Mouse (Mus musculus) neural tube, embryonic 14.5 days (tissue): ENCODE results near the gene Gm10638. TPM values are rescaled to one million over a fixed set of nuclear protein-coding genes. Genes with fewer than 3 reads are reported as not detected.

Experiments used
- ATAC-seq: fragments of 200-750 bp; cut with Nextera tagmentation; 2 replicates; pipeline ENCODE4 v1.8.0; 2017; ENCODE audit warnings: low read depth, mild to moderate bottlenecking, moderate TSS enrichment, moderate library complexity
- H3K27ac ChIP-seq: fragments of 300-500 bp; sonication (generic); 2 replicates; pipeline ENCODE4 v1.5.1; 2014; ENCODE audit warnings: low read depth, mild to moderate bottlenecking, control low read depth, low read length, moderate library complexity, mixed read lengths
- H3K27me3 ChIP-seq: fragments of 300-500 bp; sonication (generic); 2 replicates; pipeline ENCODE4 v1.6.1; 2014; ENCODE audit warnings: low read length; ENCODE audit not compliant: control insufficient read depth, insufficient read depth
- H3K36me3 ChIP-seq: fragments of 300-500 bp; sonication (generic); 2 replicates; pipeline ENCODE4 v1.6.1; 2014; ENCODE audit warnings: low read length, mixed read lengths; ENCODE audit not compliant: control insufficient read depth, insufficient read depth
- H3K4me1 ChIP-seq: fragments of 300-500 bp; sonication (generic); 2 replicates; pipeline ENCODE4 v1.6.1; 2014; ENCODE audit warnings: low read length; ENCODE audit not compliant: control insufficient read depth, insufficient read depth
- H3K4me2 ChIP-seq: fragments of 300-500 bp; sonication (generic); 2 replicates; pipeline ENCODE4 v1.6.1; 2014; ENCODE audit warnings: mild to moderate bottlenecking, low read depth, low read length, control low read depth
- H3K4me3 ChIP-seq: fragments of 300-500 bp; sonication (generic); 2 replicates; pipeline ENCODE4 v1.5.1; 2014; ENCODE audit warnings: low read depth, low read length, control low read depth, mixed read lengths
- H3K9ac ChIP-seq: fragments of 300-500 bp; sonication (generic); replicated peaks from 2 replicates; pipeline ENCODE4 v1.6.1; 2014; ENCODE audit warnings: low read depth, mild to moderate bottlenecking, control low read depth, low read length, mixed read lengths
- H3K9me3 ChIP-seq: fragments of 300-500 bp; sonication (generic); 2 replicates; pipeline ENCODE4 v1.6.1; 2016; ENCODE audit warnings: low read length; ENCODE audit not compliant: control insufficient read depth
- WGBS: fragments of 180-500 bp; shearing (Covaris S2); extraction: QIAGEN DNeasy Blood & Tissue Kit; methylation state at CpG from one replicate; pipeline ENCODE4 v1.1.7; 2014; 5-methylcytosine and 5-hydroxymethylcytosine counted together
- polyA plus RNA-seq: library from polyadenylated mRNA; unstranded; fragments of >200 nt; fragmentation: Nextera tagmentation; extraction: Ambion mirVana; gene quantifications from 2 replicates; pipeline ENCODE4 v1.2.1, GENCODE M21; 2014

Gene Gm10638
- polyA plus RNA-seq, 1 experiment from 2014 or later = 6.3 TPM

- Histone ChIP-seq H3K27me3 (no peaks in the 10 kb centered on the region), H3K9ac (no peak overlapping the region), H3K27ac (no peak overlapping the region; the same call in 1 of the 2 replicates), H3K36me3 (no peaks in the 10 kb centered on the region), H3K4me3 (no peak overlapping the region), H3K4me2 (no peak overlapping the region), H3K9me3 (no peaks in the 10 kb centered on the region), H3K4me1 (0 out of 2 replicates have a peak, but pooled peaks cover 9% of the 10 kb centered on the region)
- 88% methylated on average over 1 of the region's 1 CpGs for WGBS
- ATAC-seq = no peak
These were observed 14.6 kb upstream of the Gm10638 start for GRCm38 (mm10) chr8:86730860-86731259.

GRCm38 (mm10) chr8:86734171-86734570 lies 11.3 kb upstream of the Gm10638 start:
- Histone ChIP-seq H3K9ac (no peak overlapping the region), H3K27ac (no peak overlapping the region), H3K4me1 (peaks cover 9% of the 10 kb centered on the region; the same call in 1 of the 2 replicates), H3K4me2 (no peak overlapping the region), H3K36me3 (no peaks in the 10 kb centered on the region), H3K9me3 (no peaks in the 10 kb centered on the region), H3K4me3 (no peak overlapping the region), H3K27me3 (no peaks in the 10 kb centered on the region)
- WGBS = 79% methylated on average over 4 of the region's 4 CpGs
- ATAC-seq = no peak

GRCm38 (mm10) chr8:86734954-86735353 lies 10.5 kb upstream of the Gm10638 start:
- peaks cover 9% of the 10 kb centered on the region; the same call in 1 of the 2 replicates for H3K4me1 ChIP-seq
- 87% methylated on average over 1 of the region's 1 CpGs for WGBS
- no peaks in the 10 kb centered on the region for H3K27me3 ChIP-seq
- no peak overlapping the region for H3K27ac ChIP-seq
- no peaks in the 10 kb centered on the region for H3K36me3 ChIP-seq
- no peaks in the 10 kb centered on the region for H3K9me3 ChIP-seq
- no peak for ATAC-seq
- no peak overlapping the region for H3K4me3 ChIP-seq
- H3K9ac ChIP-seq = no peak overlapping the region
- H3K4me2 ChIP-seq = no peak overlapping the region

- Histone ChIP-seq H3K27me3 (no peaks in the 10 kb centered on the region), H3K4me2 (no peak overlapping the region), H3K36me3 (no peaks in the 10 kb centered on the region), H3K27ac (no peak overlapping the region), H3K9me3 (no peaks in the 10 kb centered on the region), H3K9ac (no peak overlapping the region), H3K4me3 (no peak overlapping the region), H3K4me1 (peaks cover 7% of the 10 kb centered on the region; the same call in 1 of the 2 replicates)
- 57% methylated on average over 3 of the region's 3 CpGs for WGBS
- ATAC-seq = no peak
These were observed 9.9 kb upstream of the Gm10638 start for GRCm38 (mm10) chr8:86735446-86736111.

GRCm38 (mm10) chr8:86740899-86741298 lies 4.6 kb upstream of the Gm10638 start:
- Histone ChIP-seq H3K4me3 (no peak overlapping the region), H3K27ac (no peak overlapping the region), H3K36me3 (no peaks in the 10 kb centered on the region), H3K9me3 (no peaks in the 10 kb centered on the region), H3K4me2 (no peak overlapping the region), H3K9ac (no peak overlapping the region), H3K4me1 (peaks cover 23% of the 10 kb centered on the region; the same call in 1 of the 2 replicates), H3K27me3 (no peaks in the 10 kb centered on the region)
- ATAC-seq = no peak

GRCm38 (mm10) chr8:86741627-86742026 lies 3.9 kb upstream of the Gm10638 start:
- no peaks in the 10 kb centered on the region for H3K36me3 ChIP-seq
- H3K27ac ChIP-seq = no peak overlapping the region
- peaks cover 21% of the 10 kb centered on the region; the same call in 1 of the 2 replicates for H3K4me1 ChIP-seq
- H3K9ac ChIP-seq = no peak overlapping the region
- no peak overlapping the region for H3K4me2 ChIP-seq
- no peaks in the 10 kb centered on the region for H3K9me3 ChIP-seq
- no peak overlapping the region for H3K4me3 ChIP-seq
- no peaks in the 10 kb centered on the region for H3K27me3 ChIP-seq
- no peak for ATAC-seq

- Histone ChIP-seq H3K27me3 (no peaks in the 10 kb centered on the region), H3K4me2 (no peak overlapping the region), H3K36me3 (no peaks in the 10 kb centered on the region), H3K4me3 (no peak overlapping the region), H3K4me1 (peaks cover 25% of the 10 kb centered on the region; the same call in 1 of the 2 replicates), H3K9me3 (no peaks in the 10 kb centered on the region), H3K27ac (no peak overlapping the region), H3K9ac (no peak overlapping the region)
- WGBS = 76% methylated on average over 7 of the region's 7 CpGs
- ATAC-seq = no peak
These were observed 2.7 kb upstream of the Gm10638 start for GRCm38 (mm10) chr8:86742605-86743345.

- H3K27ac ChIP-seq = peak overlapping the region; percentile 97
- no peak for ATAC-seq
These were observed 932 bp upstream of the Gm10638 start for GRCm38 (mm10) chr8:86744313-86745220.

More at GRCm38 (mm10) chr8:86744313-86745220, 932 bp upstream of the Gm10638 start:
- Histone ChIP-seq H3K36me3 (no peaks in the 10 kb centered on the region), H3K9me3 (no peaks in the 10 kb centered on the region), H3K4me3 (peak overlapping the region; percentile 85), H3K4me1 (peaks cover 25% of the 10 kb centered on the region; the same call in 1 of the 2 replicates), H3K9ac (peak overlapping the region; percentile 99), H3K27me3 (no peaks in the 10 kb centered on the region), H3K4me2 (peak overlapping the region; percentile 81)
- 3% methylated on average over 18 of the region's 18 CpGs for WGBS
